Mouse (Mus musculus): ENCODE results near the gene Dclre1b.
"Not testable (repeated sequence)": the region's sequence is repeated elsewhere in the genome, so short reads cannot be mapped to it uniquely, and the experiment has no call there.

The Dclre1b gene

DNA sequence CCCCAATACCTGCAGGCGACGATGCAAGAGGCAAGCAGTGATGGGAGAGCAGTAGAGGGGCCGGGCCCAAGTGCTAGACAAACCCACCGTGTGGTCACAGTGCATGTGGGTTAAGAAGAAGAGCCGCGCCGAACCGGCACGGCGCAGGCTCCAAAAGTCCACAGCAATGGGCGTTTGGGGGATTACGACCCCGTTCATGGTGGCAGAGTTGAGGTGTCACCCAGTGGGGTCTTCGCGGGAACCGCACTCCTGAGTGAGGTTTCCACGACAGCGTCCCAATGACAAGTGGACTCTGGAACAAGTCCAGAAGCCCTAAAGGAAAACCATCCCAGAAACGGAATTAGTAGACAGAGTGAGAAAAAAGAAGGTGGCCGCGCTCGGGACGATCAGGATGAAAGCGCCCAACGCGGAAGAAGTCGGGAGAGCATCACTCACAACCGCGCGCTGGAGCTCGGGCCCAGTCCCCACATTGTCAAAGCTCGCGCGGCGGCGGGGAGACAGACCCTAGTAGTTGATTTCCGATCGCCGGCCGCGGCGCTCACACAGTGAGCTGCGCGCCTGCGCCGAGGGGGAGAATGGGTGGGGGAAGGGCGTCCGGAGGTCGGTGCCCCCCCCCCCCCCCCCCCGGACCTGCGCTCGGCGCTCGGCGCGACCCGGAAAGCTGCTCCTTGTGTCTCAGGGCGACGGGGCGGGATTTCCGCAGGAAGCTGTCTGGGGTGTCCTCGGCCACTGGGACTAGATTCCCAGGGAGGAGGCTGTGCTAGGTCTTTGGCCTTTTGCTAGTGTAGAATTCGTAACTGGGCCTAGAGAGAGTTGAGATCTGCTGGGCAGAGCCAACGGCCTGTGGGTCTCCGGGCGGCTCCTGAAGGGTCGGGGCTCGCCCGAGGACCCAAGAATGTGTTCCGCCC lies at the start of gene Dclre1b, which contains the start of the genes Ap4b1 and Gm43064:
Gene Dclre1b (minus strand): TSS at position 554 of the 908 bp plus-strand sequence.
Gene Ap4b1 (plus strand): TSS at position 630 of the 908 bp plus-strand sequence.
Gene Gm43064 (plus strand): TSS at position 683 of the 908 bp plus-strand sequence.
- peak; percentile 83 for DNase-seq (ENCODE audit: low spot score)

DNA sequence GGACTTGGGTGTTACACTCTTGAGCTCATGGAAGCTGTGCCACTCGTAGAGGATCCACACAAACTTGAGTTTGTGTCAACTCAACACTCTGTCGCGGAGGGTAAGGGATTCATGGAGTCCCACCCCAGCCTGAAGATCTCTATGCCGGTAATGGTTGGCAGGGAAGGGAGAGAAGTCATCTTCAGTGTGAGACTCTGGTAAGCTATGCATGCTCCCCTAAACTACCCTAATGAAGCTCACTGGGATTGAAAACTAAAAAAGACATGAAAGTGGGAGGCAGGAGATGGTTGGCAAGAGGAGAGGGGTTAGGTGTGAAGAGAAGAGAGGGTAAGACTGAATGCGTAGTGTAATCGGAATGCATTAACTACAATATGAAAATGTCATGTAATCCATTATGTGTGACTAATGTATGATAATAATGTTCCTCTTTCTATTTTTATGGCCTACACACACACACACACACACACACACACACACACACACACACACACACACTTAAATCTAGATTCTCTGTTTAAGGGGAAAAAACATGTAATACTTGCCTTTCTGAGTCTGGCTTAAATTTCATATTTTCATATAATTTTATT lies 48.8 kb upstream of the Dclre1b start:
- DNase-seq (ENCODE audit: low spot score) = no peak

DNA sequence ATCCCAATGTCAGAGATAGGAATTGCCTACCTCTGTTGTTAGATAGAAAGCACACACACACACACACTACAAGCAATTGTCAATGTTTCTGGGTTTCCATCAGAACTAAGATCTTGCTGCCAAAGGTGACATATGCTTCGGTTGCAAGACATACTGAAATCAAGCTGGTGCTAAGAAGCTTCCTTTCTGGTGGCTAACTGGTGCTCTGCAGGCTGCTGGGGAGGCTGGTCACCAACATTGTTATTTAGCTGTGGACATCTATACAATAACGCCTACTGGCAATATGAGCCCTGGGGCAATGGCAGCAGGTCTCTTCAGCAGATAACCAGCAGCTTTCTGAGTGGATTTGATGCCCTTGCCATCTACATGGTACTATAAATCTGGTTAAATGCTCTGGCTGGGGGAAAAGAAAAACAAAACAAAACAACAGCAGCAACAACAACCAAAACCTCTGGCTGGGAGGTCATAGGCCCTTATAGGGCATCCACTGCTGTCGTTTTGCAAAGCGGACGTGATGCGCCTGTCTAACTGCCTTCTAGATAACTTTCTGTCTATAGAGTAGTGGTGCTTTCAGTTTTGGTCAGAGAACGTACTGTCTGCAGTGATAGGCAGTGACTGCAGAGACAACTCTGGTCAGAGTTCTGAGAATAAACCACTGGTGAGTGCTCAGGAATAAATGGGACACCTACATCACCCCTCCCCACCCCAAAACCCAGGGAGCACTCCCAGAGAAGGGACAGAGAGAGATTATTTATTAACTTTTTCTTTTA lies 48.0 kb upstream of the Dclre1b start:
- no peak for DNase-seq (ENCODE audit: low spot score)

DNA sequence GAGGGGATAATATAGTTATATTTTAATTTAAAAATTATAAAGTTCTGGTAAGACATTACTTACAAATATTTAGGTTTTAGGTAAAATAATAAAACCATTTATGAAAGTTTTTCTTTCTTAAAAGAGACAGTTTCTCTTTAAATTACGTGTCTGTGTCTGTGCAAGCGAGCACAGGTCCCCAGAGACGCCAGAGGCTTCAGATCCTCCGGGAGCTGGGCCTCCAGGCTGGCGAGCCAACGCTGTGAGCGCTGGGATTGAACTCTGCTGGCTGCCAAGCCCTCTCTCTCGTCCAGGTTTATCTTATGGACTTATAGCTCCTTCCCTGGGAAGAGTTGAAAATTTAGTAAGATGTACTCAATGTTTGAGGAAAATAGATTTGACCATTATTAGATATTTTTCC lies 44.6 kb upstream of the Dclre1b start:
- DNase-seq (ENCODE audit: low spot score) = no peak

DNA sequence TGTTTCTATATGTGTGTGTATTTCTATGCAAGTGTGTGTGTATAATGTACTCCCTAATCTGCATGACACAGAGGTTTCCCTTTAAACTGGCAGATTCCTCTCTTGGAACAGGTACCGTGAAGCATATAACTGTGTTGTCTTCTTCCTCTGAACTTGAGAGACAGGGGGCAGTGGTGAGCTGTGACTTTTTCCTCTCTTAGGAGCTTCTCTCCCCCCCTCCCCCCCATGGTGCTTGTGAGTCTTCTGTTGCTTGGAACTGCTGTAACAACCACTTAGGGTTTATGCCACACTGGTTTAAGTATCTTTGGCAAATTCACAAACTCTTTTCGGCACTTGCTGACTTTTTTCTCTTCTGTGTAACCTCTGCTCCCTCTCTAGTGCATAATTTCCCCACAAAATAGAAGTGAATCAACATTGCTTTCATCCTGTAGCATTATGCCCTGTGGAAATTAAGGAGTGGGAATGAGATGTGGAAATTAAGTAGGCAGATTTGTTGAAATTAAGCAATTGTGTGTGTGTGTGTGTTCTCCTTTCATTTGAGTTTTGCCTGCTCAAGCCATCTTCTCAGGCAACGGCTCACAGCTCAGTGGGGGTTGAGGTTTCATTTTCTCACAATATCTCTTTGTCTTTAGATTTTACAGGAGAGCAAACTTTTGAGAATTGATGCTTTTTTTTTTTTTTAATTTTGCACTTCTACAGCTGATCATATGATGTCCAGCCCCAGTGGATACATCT lies 43.5 kb upstream of the Dclre1b start:
- no peak for DNase-seq (ENCODE audit: low spot score)

DNA sequence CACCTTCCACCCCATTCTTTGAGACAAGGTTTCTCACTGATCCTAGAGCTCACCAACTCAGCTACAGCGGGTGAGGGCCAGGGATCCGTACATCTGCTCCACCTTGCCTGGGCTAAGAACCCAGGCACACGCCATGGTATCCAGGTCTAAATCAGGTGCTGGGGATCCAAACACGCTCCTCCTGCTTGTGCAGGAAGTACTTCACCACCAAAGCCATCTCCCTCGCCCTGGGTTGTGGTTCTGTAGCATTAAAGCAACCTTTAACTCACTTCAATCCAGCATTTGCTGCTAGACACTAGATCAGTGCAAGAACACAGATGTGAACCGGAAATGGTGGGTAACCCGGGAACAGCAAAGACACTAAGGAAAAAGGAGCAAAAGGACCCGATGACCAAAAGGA lies 42.6 kb upstream of the Dclre1b start:
- DNase-seq (ENCODE audit: low spot score) = no peak

DNA sequence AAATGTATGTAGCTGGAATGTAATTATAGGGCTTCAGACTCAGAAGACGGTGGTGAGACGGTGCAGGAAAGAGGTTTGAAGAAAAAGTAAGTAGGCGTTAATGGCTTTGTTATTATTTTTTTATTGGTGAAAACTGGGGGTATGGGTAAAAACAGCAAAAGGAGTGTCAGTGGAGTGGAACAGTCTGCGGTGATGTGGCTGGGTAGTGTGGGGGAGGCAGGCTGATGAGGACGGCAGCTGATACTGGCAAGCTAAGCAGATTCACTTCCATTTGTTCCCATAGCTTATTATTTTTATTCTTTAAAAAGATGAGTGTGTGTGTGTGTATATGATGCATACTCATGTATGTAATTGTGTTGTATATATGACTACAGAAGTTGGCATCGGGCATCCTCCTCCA lies 42.2 kb upstream of the Dclre1b start:
- DNase-seq (ENCODE audit: low spot score) = no peak

DNA sequence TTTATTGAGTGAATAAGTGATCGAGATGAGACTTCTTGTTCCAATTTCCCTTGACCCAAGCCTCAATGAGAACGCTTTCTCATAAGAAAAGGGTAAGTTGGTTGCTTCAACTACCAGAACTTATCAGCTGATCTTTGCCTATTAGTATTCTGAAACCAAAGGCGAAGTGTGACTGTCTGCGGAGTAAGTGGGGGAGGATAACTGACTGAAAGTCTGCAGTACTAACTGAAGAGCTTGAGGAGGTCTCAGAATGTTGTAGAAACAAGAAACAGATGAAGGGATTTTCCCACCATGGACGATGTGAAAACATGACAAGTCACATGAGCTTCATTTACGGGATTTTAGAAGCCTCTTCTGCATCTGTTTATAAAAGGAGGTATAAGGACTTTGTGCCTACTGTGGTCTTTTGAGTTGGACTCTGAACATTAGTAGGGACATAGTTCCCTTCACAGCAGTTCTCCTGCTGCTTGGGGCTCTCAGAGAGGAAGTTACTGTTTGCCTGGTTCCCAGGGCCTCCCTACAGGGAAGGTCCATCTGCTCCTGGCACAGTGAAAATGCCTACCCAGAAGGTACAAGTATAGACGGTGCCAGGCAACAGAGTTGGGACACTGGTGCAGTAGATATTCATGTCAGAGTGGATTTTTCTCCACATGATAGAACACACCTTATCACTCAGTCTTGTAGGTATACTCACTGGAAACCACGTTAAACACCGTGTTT lies 41.6 kb upstream of the Dclre1b start:
- no peak for DNase-seq (ENCODE audit: low spot score)

DNA sequence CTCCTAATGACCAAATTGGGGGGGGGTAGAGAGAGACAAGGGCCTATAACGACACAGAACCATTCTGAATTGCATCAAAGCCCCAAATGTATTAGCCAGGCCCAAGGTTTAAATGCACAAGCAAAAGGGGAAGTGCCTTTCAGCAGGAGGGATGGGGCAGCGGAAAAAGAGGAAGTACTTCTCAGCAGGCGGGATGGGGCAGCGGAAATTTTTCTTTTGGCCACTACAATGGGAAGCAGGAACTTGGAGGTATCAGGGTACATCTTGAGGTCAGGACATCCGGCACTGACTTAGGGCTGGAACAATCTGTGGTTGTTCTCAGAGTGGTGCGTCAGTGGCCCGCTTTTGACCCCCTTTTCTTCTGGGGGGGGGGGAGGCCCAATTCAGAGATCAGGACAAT lies 31.7 kb upstream of the Dclre1b start:
- DNase-seq (ENCODE audit: low spot score) = not testable (repeated sequence)

DNA sequence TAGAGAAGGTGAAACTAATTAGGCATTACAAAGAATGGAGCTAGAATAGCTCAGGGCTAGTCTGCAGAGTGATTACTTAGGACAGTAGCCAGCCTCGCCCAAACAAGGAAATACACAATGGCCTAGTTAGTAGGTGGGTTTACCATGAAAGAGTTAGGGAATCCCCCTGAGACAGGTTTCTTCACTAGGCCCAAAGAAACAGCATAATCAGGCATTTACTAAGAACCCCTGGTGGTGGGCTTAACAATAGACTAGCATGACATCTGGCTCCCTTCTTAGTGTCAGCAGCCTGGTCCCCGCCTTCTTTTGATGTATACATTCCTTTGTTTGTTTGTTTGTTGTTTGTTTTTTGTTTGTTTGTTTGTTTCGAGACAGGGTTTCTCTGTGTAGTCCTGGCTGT lies 31.0 kb upstream of the Dclre1b start:
- not testable (repeated sequence) for DNase-seq (ENCODE audit: low spot score)

DNA sequence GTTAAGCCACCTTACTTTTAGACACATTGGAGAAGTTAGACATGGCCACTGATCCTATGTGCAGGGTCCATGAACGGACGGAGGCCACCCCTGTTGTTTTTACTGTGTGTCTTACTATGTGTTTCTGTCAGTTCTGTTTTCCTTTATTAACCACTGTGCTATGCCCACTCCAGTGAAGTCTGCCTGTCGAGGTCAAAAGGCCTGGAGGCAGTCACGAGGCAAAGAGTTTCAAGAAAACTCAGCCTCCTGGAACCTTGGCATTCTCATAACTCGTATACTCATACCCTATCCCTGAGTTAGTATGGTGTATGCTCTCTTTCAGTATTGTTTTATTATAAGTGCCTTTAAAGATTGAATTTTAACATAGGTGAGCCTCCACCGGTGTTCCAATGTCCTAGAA lies 30.5 kb upstream of the Dclre1b start:
- no peak for DNase-seq (ENCODE audit: low spot score)

DNA sequence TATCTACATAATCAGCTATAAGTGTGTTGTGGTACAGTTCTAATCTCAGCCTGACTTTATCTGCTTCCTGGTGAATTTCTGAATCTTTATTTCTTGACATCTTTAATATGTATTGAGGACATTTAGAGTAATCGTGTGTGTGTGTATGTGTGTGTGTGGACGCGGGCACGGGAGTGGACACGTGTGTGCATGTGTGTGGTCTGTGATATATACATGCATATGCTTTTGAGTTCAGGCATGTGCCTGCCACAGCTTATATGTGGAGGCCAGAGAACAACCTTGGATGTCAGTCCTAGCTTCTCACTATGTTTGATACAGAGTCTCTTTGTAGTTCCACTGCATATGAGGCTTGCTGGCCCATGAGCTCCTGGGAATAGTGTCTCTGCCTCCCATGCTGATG lies 27.2 kb upstream of the Dclre1b start:
- DNase-seq (ENCODE audit: low spot score) = no peak

DNA sequence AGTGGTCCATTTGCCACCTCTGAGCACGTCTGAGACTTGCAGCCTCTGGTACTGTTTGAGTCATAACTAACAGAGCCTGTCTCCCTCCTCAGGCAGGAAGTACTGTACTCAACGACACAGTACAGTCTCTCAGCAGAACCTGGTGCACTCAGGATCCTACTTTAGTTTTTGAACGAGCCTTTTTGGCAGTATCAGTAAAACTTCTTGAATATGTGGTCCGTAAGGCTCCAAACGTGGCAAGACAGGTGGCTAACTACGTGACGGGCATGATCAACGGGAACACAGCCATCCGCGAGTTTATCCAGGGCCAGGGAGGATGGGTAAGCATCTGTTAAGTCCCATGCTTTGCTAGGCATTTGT lies 26.7 kb upstream of the Dclre1b start:
- DNase-seq (ENCODE audit: low spot score) = no peak

DNA sequence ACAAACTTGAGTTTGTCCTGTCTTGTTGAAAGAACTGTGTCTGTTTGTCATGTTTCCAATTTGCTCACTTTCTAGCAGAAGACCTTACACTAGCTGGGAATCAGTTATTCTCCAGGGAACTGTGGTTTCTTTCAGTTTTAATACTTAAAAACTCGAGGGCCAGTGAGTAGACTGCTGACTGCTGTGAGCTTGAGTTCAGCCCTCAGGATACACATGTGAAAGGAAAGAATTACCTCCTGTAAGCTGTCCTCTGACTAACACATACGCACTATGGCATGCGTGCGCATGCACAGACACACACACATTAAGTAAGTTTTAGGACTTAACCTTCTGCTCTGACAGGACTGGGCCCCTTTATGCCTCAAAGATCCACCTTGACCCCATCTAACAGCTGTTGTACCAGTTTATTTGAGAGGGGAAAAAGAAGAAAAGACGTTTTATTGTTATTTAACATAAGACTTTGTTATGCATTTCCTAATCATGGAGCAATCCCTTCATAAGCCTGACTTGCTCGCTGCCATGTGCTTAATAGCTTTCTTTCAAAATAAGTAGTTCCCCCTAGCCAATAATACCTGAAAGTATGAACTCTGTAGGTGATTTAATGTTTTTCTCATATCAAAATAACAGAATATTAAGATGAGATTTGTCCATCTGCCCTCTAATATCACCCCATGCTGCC lies 26.2 kb upstream of the Dclre1b start:
- DNase-seq (ENCODE audit: low spot score) = no peak

DNA sequence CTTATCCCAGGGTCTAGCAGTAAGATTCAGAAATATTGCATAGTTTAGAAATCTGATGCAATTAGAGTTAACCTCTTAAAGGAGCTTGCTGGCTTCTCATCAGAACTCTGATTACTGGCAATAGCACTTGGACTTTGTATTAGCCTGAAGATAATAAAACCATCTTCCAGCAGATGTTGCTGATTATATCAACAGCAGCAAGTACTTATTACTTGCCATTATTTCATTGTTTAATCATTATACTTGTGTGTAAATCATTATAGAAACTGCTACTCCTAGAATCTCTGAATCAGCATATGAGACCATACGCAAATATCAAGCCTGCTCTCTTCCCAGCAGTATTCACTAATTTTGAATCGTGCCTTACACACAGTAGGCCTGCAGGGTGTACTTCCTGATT lies 24.8 kb upstream of the Dclre1b start:
- no peak for DNase-seq (ENCODE audit: low spot score)

DNA sequence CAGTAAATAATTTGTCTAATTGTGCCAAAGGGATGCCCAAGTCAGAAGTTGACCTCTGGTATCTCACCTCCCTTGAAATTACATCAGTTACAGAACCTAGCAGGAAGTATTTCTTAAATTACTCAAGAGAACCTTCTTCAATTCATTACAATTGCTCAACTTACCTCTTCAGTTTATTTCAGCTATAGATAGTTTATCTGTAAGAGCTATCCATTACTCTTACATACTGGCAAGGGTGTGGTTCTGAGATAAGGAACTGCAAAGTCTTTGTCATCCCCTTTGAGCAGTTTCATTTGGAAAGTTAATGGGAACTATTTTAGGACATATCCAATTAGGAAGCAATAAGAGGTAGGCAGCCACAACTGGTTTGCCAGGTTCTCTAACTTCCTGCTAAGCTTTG lies 23.2 kb upstream of the Dclre1b start, which contains the start of gene Bcl2l15:
Gene Bcl2l15 (plus strand): TSS at position 176 of the 400 bp plus-strand sequence.
- no peak for DNase-seq (ENCODE audit: low spot score)

DNA sequence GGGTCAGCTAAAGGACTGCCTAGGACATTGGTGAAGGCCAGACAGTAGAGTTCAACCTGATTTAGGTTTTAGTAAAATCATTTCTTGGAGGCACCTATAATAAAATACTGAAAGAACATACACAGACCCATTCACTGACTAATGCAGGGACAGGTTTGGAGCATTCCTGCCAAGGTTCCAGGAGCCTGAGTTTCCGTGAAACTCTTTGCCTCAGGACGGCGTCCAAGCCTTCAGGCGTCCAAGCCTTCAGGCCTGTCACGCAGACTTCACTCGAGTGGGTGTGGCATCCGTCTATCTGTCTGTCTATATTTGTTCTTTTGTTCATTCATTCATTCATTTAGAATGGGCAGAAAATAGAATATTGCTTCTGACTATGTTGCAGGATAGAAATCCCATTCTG lies 21.9 kb upstream of the Dclre1b start:
- no peak for DNase-seq (ENCODE audit: low spot score)

DNA sequence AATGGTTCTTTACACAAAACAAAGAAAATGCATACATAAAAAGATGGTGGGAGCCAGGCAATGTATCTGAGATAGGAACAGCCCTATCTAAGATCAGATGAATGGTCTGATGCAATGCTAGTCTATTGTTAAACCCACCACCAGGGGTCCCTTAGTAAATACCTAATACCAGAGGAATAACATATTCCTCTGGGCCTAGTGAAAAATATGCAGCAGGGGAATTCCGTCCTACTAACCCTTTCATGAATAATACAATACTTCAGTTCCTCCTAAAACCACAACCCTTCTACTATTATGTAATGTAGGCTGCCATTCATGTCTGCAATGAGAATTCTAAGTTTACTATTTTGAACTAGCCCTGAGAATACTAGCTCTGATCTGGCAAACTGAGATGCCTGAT lies 21.4 kb upstream of the Dclre1b start:
- not testable (repeated sequence) for DNase-seq (ENCODE audit: low spot score)

DNA sequence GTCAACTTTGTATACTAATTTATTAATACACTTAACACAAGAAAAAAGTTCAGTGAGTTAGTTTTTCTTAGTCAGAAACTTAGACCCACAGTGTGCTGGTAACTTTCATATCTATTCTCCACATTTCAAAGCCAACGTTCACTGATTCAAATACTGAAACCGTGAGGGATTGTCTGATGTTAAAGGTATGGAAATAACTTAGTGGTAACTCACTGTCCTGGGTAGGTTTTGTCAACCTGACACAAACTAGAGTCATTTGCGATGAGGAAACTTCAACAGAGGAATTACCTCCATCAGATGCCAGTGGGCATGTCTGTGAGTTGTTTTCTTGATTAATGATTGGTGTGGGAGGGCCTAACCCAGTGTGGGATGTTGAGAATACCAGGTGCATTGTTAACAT lies 19.8 kb upstream of the Dclre1b start:
- no peak for DNase-seq (ENCODE audit: low spot score)

DNA sequence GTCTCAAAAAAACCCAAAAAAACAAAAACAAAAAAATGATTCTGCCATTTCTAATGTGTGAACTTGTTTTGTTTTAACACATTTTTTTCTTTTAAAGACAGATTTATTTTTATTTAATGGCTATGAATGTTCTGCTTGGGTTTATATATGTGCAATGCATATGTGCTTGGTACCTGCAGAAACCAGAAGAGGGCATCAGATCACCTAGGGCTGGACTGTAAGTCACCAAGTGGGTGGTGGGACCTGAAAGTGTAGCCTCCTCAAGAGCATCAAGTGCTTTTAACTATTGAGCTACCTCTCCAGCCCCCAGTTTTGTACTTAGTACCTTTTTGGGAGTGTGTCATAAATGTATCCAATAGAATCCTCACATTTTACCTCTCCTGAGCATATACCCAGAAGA lies 18.3 kb upstream of the Dclre1b start:
- no peak for DNase-seq (ENCODE audit: low spot score)

DNA sequence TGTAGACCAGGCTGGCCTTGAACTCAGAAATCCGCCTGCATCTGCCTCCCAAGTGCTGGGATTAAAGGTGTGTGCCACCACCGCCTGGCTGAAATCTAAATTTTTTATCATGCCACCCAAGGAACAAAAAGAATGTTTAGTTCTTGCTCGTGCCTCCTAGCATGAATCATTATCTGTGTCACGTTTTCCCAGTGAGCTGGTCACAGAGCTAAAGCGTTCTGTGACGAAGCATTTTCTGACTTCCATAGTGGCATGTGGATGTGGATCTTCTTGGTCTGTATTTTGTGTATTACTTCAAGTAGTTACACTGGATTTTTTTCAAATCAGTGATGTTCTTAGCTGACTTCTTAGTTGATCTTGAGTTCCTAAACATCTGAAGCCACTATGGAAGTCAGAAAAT lies 1.7 kb upstream of the Dclre1b start:
- no peak for DNase-seq (ENCODE audit: low spot score)

All from ovary, adult 18-20 months (tissue).